Mouse (Mus musculus): ENCODE data around the gene Klf15. TPM values are rescaled to one million over a fixed set of nuclear protein-coding genes. Genes with fewer than 3 reads are reported as not detected.
A peak's percentile ranks its signal among the peaks of the same experiment; 100 is the strongest.

Gene Klf15
- total RNA-seq, 4 experiments from 2014 or later = 29.8 to 38.5 (median 34.8) TPM

GRCm38 (mm10) chr6:90491956-90492744 is 29.8 kb downstream of the Klf15 start:
- no peak for DNase-seq (ENCODE audit: low spot score in 2 of 2)

DNA sequence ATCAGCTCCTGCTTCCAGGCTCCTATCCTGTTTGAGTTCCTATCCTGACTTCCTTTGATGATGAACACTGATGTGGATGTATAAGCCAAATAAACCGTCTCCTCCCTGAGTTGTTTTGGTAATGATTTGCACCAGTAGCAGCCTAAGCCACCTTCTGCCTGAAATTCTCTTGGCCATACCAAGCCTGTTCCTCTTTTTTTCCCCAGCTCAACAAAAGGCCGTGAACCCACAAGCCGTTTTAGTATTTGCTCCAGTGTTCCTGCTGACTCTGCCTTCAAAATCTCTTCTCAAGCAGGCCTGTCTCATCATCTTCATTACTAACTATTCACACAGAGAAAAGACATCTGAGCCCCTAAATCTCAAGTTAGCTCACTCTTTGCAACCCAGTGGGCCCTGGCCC is 31.8 kb downstream of the Klf15 start:
- DNase-seq (ENCODE audit: low spot score in 2 of 2) = no peak

GRCm38 (mm10) chr6:90494566-90494965 is 32.2 kb downstream of the Klf15 start:
- no peak for DNase-seq (ENCODE audit: low spot score in 2 of 2)

- DNase-seq (ENCODE audit: low spot score in 2 of 2) = no peak
Measured at GRCm38 (mm10) chr6:90495282-90495912, 33.0 kb downstream of the Klf15 start.

DNA sequence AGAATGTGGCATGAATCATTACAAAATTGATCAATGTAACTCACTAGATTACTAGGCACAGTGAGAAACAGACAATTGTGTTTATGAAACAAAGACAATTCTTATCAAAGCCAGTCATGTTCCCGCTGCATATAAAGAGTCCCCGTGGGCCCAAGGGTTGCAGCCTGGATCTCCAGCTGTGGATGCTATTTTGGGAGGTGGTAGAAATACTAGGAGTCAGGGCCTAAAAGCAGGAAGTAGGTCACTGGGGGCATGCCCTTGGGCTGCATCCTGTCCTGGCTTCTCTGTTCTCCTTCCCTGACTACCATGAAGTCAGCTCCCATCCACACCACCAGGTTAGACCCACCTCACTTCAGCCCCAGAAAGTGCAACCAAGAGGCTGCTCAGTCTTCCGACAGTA is 33.8 kb downstream of the Klf15 start:
- no peak for DNase-seq (ENCODE audit: low spot score in 2 of 2)

- DNase-seq (ENCODE audit: low spot score in 2 of 2) = no peak
Measured at GRCm38 (mm10) chr6:90499509-90499908, 37.1 kb downstream of the Klf15 start.

GRCm38 (mm10) chr6:90501222-90501940 is 39.0 kb downstream of the Klf15 start:
- DNase-seq (ENCODE audit: low spot score in 2 of 2) = no peak

- no peak for DNase-seq (ENCODE audit: low spot score in 2 of 2)
Measured at GRCm38 (mm10) chr6:90505906-90506305, 43.5 kb downstream of the Klf15 start.

DNA sequence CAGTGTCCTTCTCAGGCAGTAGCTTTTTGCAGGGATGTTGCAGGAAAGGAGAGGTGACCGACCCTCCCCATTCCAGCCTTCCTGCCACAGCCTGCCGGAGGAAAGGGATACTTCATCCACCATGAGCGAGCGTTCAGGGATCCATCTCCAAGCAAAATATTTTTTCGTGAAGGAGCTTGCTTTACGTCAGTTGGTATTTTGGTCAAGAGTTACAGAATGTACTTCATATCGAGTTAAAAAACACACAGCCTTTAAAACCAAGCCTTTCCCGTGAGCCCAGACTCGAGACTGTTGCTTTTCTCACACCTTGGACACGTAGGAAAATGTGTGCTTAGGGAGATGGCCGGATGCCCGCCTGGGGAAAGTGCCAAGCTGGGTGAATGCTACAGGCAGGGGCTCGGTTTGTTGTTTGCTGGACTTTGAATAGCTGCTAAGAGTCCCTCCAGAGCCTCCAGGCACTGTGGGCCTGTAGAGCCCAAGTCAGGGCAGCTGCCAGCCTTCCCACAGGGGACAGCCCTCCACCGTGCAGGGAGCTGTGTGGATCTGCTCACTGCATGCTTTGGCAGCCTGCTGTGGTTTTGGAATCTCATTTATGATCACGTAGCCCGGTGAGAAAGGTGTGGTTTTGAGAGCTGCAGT is 44.4 kb downstream of the Klf15 start:
- peak; percentile 82 to 85 for DNase-seq (ENCODE audit: low spot score in 2 of 2)

DNA sequence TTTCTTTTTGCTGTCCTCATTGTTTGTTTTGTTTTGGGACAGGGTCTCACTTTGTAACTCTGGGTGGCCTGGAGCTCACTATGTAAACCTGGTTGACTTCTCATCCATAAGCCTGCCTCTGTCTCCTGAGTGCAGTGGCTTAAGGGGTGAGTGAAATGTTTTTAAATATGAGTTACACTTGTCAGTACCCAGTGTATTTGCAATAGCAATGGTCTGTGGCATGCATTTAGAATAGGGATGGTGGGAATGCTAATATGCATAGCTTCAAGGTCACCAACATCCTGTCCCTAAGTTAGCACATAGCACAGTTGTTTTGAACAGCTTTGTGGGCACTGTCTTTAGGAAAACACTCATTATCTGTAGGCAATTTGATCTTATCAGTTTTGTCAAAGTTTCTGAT is 45.1 kb downstream of the Klf15 start:
- no peak for DNase-seq (ENCODE audit: low spot score in 2 of 2)

DNA sequence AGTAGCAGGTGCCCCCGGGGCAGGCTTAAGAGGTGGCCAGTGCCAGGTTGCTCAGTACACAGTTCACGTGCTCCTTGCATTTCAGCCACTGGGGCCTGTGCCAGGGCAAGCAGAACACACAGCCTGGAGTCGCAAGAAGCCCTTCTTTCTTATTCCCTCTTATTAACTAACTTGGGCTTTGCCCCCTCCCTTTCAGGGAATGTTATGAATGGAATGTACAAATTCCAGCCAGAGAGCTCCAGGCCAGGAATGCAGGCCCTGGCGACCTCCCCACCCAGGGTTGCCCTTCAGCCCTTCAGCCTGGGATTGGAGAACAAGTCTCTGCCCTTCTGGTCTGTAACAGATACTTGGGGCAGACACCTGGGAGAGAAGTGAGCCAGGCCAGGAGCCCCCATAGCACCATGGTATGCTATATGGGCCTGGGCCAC is 45.8 kb downstream of the Klf15 start:
- peak; percentile 54 to 55 for DNase-seq (ENCODE audit: low spot score in 2 of 2)

- peak in 1 of 2 experiments; percentile 19 for DNase-seq (ENCODE audit: low spot score in 2 of 2)
Measured at GRCm38 (mm10) chr6:90509085-90509484, 46.7 kb downstream of the Klf15 start.

GRCm38 (mm10) chr6:90512416-90512815 is 50.0 kb downstream of the Klf15 start:
- DNase-seq (ENCODE audit: low spot score in 2 of 2) = no peak

- DNase-seq (ENCODE audit: low spot score in 2 of 2) = no peak
Measured at GRCm38 (mm10) chr6:90513074-90513856, 50.9 kb downstream of the Klf15 start.

- DNase-seq (ENCODE audit: low spot score in 2 of 2) = no peak
Measured at GRCm38 (mm10) chr6:90514369-90514768, 52.0 kb downstream of the Klf15 start.

DNA sequence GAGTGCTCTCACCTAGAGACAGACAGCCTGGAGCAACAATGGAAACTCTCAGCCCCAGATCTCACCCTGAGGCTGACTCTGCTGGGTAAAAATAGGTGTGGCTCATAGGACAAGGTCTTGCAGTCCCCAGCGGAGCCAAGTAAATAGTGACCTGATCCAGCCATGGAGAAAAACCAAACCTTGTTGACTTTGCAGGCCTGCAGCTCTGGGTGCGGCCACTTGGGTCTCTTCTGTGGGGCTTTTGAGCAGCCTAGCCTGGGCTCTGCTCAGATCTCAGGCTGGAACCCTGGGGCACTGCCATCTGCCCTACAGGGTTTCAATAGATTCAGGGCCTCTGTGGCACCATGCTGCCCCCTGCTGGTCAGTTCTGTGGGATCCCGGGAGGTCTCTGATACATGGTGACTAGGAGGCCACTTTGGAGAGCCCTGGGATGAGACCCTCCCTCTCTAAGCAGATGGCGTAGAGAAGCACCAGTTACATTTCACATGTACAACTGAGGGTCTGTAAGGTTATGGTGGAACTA is 52.6 kb downstream of the Klf15 start:
- peak; percentile 77 to 91 for DNase-seq (ENCODE audit: low spot score in 2 of 2)

DNA sequence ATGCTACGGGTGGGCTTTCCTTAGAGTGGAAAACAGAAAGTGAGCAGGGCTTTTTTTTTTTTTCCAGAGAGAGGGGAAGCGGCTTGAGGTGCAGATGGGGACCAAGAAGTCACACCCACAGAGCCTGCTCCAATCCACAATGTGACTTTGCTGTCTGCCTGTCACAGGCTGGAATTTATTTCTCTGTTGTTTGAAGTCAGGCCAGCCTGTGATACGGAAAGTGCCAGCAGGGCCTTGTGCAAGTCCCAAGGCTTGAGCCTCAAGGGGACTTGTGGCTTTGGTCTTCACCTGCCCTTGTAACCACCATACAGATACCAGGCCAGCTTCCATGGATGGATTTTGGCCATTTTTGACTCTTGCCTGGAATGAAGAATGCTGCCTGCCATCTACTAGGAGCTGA is 56.5 kb downstream of the Klf15 start:
- no peak for DNase-seq (ENCODE audit: low spot score in 2 of 2)

GRCm38 (mm10) chr6:90519375-90519774 is 57.0 kb downstream of the Klf15 start:
- no peak for DNase-seq (ENCODE audit: low spot score in 2 of 2)
